Mouse (Mus musculus) gastrocnemius, adult 8-10 months (tissue): ENCODE measurements around the gene Vmn2r86. TPM values are rescaled to one million over a fixed set of nuclear protein-coding genes. Genes with fewer than 3 reads are reported as not detected.
"Not testable (repeated sequence)": the region's sequence is repeated elsewhere in the genome, so short reads cannot be mapped to it uniquely, and the experiment has no call there.

Experiments
- DNase-seq, 2 experiments: peaks; one replicate each; pipeline ENCODE4 v3.0.0; 2022; ENCODE audit warnings: low spot score in 2 of 2
- total RNA-seq, 4 experiments: library from RNA; stranded (reverse); gene quantifications; 2 replicates each; pipeline ENCODE4 v1.2.4; 2022

Vmn2r86 gene
- total RNA-seq = not detected

DNA sequence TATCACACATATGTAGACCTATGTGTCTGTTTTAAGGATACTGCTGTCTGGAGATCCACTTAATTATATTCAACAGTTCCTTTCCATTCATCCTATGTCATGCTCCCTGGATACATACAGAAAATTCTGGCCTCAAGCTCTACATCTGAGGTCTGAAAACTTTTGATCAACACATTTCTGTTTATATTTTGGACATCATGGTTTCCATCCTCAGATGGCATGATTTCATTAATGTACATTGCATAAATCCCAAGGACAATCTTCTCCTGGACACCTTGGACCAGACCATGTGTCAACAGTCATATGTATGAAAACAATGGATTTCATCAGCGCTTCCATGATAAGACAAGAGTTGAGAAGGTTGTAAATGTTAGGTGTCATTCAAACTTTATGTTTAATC, at the start of gene Vmn2r86:
Gene Vmn2r86, minus strand, starts transcription at position 101 of the 400 bp plus-strand sequence.
- DNase-seq = not testable (repeated sequence)

DNA sequence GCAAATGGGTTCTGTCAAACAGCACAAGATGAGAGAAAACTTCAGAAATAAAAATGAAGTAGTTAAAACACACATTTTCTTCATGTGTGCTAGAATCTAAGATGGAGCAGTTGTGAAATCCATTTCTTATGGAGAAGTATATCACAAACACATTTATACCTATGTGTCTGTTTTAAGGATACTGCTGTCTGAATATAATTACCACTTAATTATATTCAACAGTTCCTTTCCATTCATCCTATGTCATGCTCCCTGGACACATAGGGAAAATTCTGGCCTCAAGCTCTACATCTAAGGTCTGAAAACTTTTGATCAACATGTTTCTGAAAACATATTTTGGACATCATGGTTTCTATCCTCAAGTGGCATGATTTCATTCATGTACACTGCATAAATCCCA, 41.4 kb upstream of the Vmn2r86 start, which contains the start of gene Vmn2r87:
Gene Vmn2r87, minus strand, starts transcription at position 101 of the 400 bp plus-strand sequence.
- no peak for DNase-seq

DNA sequence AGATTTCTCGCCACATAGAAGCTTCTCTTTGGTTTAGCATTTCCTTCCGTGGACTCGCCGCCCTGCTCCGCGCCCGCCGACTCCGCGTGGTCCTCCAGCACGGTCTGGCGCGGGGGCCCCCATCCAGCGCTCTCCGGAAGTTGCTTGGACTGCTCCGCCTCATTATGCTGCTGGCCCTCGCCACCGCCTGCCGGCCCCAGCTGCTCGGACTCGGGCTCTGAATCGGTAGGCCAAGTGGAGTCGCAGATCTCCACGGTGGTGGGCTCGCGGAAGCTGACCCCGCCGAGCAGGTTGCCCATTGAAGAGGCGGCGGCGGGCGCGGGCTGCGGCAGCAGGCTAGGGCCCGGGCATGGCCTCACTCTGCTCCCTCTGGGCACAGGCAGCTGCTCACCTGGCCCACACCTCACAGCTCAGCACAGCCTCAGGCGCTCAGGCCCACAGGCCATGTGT, 14.5 kb upstream of the Vmn2r86 start:
- no peak for DNase-seq

DNA sequence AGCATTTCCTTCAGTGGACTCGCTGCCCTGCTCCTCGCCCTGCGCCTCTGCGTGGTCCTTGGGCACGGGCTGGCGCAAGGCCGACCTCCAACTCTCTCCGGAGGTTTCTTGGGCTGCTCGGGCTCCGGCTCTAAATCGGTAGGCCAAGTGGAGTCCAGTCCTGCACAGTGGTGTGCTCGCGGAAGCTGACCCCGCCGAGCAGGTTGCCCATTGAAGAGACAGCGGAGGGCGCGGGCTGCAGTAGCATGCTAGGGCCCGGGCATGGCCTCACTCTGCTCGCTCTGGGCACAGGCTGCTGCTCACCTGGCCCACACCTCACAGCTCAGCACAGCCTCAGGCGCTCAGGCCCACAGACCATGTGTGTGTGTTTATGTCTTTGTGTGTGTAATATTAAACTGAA, 11.1 kb downstream of the Vmn2r86 start:
- no peak for DNase-seq

DNA sequence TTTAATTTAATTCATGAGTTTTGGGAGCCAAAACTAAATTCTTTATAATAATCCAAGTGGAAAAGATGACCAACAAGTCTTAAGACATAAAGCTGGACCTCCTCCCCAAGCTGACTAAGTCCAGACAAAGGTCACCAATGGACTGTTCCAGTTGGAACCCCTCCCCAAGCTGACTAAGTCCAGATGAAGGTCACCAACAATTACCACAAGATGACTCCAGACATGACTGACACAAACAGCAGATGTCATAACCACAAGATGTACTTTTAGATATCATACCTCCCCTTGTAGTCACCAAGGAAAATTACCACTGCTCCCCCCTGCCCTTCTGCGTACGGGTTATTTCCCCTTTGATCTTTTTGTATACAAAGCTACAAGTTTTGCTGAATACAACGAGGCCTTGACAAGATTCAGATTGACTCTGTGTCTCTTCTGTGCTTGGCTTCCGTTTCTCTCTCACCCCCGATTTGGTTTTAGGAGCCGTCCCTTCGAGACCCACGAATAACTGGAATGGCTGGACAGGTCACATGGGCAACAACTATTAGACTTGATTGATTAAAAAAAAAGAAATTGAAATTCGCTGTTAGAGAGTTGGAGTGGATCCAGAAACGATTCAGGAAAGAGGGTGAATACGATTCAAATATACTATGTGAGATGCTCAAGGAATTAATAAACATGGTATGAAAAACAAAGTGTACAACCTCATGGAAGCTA, 21.5 kb downstream of the Vmn2r86 start:
- DNase-seq = not testable (repeated sequence)

DNA sequence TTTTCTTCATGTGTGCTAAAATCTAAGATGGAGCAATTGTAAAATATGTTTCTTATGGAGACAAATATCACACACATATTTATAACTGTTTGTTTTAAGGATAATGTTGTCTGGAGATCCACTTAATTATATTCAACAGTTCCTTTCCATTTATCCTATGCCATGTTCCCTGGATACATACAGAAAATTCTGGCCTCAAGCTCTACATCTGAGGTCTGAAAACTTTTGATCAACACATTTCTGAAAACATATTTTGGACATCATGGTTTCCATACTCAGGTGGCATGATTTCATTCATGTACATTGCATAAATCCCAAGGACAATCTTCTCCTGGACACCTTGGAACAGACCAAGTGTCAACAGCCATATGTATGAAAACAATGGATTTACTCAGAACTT, 26.2 kb downstream of the Vmn2r86 start, which contains the start of gene Vmn2r85:
Gene Vmn2r85, minus strand, starts transcription at position 101 of the 400 bp plus-strand sequence.
- not testable (repeated sequence) for DNase-seq

DNA sequence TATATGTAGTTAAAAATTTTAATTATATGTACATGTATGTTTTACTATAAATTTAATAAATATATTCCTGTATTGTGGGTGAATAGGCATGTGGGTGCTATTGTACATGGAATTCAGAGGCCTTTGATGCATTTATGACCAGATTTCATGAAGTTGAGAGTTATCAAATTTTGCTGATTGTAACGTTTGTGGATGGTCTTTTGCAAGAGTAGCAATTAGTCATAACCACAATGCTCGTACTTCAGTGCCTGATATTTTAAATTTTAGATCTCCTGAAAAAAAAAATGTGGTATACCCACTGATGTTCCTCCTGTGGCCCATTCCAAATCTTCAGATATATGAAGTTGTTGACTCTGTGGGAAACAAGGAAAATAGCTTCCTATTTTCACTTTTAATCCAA, 33.5 kb downstream of the Vmn2r86 start:
- not testable (repeated sequence) for DNase-seq

DNA sequence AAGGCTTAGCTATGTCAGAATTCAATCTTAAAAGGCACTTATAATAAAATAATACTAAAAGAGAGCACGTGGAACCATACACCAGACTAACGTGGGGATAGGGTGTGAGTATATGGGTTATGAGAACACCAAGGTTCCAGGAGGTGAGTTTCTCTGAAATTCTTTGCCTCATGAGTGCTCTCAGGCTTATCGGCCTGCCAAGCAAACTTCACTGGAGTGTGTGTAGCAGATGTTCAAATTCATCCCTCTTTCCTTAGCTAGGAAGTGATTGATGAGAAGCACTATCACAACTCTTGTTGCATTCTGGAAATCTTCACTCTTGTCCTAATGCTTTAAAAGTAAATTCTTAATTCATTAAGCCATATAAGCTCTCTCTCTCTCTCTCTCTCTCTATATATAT, 35.4 kb downstream of the Vmn2r86 start:
- DNase-seq = no peak

DNA sequence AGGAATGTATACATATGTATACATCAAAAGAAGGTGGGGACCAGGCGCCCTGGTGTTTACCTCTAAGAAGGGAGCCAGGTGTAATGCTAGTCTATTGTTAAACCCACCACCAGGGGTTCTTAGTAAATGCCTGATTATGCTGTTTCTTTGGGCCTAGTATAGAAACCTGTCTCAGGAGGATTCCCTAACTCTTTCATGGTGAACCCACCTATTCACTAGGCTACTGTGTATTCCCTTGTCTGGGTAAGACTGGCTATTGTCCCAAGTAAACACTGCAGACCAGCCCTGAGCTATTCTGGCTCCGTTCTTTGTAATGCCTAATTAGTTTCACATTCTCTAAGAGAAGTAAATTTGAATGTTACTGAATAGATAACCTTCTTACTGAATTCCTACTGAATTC, 35.9 kb downstream of the Vmn2r86 start:
- DNase-seq = not testable (repeated sequence)

DNA sequence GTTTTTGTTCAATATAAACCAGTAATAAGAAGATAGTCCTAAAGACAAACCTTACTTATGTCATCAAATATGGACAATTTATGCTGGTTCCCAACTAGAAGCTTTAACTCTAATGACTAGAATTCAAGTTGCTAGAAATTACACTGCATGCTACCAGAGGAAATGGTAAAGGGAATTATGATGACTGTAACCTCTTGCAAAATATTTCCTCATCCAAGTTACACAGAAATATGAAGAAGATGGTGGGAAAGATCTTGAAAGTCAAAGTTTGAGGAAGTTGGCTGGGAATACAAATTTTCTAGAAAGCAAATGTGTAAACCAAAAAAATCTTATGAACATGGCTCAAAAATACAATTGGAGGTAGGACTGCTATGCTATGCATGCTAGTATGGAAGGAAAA, 39.5 kb downstream of the Vmn2r86 start:
- DNase-seq = not testable (repeated sequence)

DNA sequence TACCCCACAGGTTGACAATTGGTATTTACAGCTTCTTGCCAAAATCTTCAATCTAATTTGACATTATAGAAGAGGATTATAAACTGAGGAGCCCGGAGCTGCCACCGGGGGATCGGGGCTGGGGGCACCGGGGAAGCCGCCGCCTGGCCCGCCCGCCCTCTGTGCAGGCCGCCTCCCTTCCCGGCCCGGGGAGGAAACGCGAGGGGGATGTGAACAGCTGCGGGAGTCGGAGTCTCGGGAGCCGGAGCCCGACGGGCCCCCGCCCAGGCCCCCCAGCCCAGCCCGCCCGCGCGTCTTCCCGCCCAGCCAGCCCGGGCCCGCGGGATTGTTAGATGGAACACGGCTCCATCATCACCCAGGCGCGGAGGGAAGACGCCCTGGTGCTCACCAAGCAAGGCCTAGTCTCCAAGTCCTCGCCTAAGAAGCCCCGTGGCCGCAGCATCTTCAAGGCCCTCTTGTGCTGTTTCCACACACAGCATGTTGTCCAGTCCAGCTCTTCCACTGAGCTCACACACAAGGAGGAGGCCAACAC, 43.6 kb downstream of the Vmn2r86 start:
- not testable (repeated sequence) for DNase-seq

DNA sequence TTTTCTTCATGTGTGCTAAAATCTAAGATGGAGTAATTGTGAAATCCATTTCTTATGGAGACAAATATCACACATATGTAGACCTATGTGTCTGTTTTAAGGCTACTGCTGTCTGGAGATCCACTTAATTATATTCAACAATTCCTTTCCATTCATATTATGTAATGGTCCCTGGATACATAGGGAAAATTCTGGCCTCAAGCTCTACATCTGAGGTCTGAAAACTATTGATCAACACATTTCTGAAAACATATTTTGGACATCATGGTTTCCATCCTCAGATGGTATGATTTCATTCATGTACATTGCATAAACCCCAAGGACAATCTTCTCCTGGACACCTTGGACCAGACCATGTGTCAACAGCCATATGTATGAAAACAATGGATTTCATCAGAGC, 61.6 kb downstream of the Vmn2r86 start, which contains the start of gene Vmn2r84:
Gene Vmn2r84, minus strand, starts transcription at position 101 of the 400 bp plus-strand sequence.
- no peak for DNase-seq

Other genes starting within 250 kb of the Vmn2r86 start
- not detected for gene Olfr827, start 241.6 kb downstream of the Vmn2r86 start, total RNA-seq
- gene Neurod4, start 175.8 kb downstream of the Vmn2r86 start, total RNA-seq = not detected
- gene Tespa1, start 133.2 kb downstream of the Vmn2r86 start, total RNA-seq = under 1 TPM; 0.19 to 0.27 (median 0.24) TPM
- not detected for gene Vmn2r84, start 61.7 kb downstream of the Vmn2r86 start, total RNA-seq
- gene Vmn2r85, start 26.3 kb downstream of the Vmn2r86 start, total RNA-seq = not detected
- gene Vmn2r87, start 41.3 kb upstream of the Vmn2r86 start, total RNA-seq = not detected